Mouse (Mus musculus) spleen, postnatal 36 days (tissue): Measurements from ENCODE around the gene Gm21961.

ENCODE experiments used
- DNase-seq, 2 experiments: peaks; one replicate each; pipeline ENCODE4 v3.0.0; 2022; ENCODE audit warnings: low spot score in 2 of 2, mixed read lengths in 1 of 2

Gm21961 gene

GRCm38 (mm10) chr15:65014804-65015203 lies at the start of gene Gm21961:
TSS of gene Gm21961 (minus strand) at chr15:65014904.
- no peak for DNase-seq

DNA sequence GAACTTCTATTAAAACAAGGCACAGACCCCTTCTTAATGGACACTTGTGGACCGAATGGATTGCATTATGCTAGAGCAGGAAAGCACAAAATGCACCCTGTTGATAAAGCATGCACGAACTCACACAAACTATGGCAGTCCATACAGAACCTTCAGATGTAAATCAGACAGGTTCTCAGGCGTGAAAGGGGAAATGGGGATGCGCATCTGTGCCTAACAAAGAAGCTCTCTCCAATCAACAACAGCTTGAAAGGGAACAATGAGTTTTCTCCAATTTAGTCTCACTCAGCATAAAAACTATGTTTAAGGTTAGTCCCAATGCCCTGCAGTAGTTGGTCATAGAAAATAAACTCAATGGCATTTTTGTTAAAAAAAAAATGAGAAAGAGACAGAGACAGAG lies 27.3 kb upstream of the Gm21961 start:
- DNase-seq, result no peak

DNA sequence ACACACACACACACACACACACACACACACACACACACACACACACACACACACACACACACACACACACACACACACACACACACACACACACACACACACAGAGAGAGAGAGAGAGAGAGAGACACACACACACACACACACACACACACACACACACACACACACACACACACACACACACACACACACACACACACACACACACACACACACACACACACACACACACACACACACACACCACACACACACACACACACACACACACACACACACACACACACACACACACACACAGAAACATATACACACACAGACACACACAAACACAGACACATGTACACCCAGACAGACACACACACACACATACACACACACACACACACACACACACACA lies 24.5 kb upstream of the Gm21961 start:
- DNase-seq, result peak in 1 of 2 experiments; percentile 84

DNA sequence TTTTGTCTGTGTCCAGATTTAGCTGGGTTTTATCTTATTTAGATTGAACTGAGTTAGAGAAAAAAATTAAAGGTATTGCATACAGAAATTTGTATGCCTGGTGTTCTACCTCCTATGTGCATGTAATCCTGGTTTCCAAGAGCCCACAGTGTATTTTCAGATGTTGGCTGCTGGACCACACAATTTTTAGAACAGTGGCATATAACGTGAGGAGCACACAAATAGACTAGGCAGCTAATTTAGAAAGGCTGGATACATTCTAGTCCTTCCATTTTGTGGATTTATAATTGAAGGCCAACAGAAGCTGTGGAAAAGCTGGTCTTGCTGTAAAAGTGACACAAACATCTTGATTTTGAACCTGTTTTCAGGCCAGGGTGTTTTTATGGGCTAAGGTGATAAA lies 3.3 kb upstream of the Gm21961 start:
- DNase-seq, result no peak

DNA sequence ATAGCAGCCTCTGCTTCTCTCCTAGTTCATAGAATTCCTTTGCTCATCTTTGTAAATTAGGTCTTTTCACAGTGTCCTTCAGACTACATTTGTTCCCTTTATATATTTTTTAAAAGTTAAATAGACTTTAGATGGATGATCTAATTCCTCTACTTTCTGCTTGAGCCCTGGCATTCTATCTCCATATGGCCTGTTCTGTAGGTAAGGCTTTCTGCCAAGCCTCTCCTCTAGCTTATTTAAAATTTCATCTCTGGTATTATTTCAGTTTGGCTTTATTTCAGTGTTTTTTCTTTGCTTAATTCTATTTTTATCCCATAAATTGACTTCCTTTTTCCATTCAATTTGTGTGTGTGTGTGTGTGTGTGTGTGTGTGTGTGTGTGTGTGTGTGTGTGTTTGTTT lies 8.5 kb downstream of the Gm21961 start:
- DNase-seq, result no peak

GRCm38 (mm10) chr15:64994498-64994897 lies 20.2 kb downstream of the Gm21961 start:
- no peak for DNase-seq

- no peak for DNase-seq
Observed at GRCm38 (mm10) chr15:64979976-64980375, 34.7 kb downstream of the Gm21961 start.

- no peak for DNase-seq
Observed at GRCm38 (mm10) chr15:64976044-64976805, 38.5 kb downstream of the Gm21961 start.
